Mouse (Mus musculus): ENCODE data around the gene Nudc. TPM values are rescaled to one million over a fixed set of nuclear protein-coding genes. Genes with fewer than 3 reads are reported as not detected.

The Nudc gene
- polyA plus RNA-seq, 1 experiment from 2014 or later, result 420 TPM

GRCm38 (mm10) chr4:133563123-133563571, 17.4 kb upstream of the Nudc start:
- Histone ChIP-seq H3K36me3 (no peaks in the 10 kb centered on the region), H3K4me3 (no peak overlapping the region), H3K27me3 (ENCODE audit: insufficient read depth, poor library complexity, severe bottlenecking) (no peaks in the 10 kb centered on the region), H3K9me3 (0 out of 2 replicates have a peak, but pooled peaks cover 3% of the 10 kb centered on the region), H3K4me1 (no peaks in the 10 kb centered on the region), H3K27ac (no peak overlapping the region)
- WGBS, result 75% methylated on average over 11 of the region's 11 CpGs
- no peak for DNase-seq (ENCODE audit: low spot score)

GRCm38 (mm10) chr4:133561622-133562021, 15.8 kb upstream of the Nudc start:
- Histone ChIP-seq H3K27ac (no peak overlapping the region), H3K4me1 (0 out of 2 replicates have a peak, but pooled peaks cover 6% of the 10 kb centered on the region), H3K9me3 (0 out of 2 replicates have a peak, but pooled peaks cover 3% of the 10 kb centered on the region), H3K27me3 (ENCODE audit: insufficient read depth, poor library complexity, severe bottlenecking) (no peaks in the 10 kb centered on the region), H3K36me3 (no peaks in the 10 kb centered on the region), H3K4me3 (no peak overlapping the region)
- DNase-seq (ENCODE audit: low spot score), result no peak
- 72% methylated on average over 4 of the region's 4 CpGs for WGBS

GRCm38 (mm10) chr4:133559846-133560245, 14.1 kb upstream of the Nudc start:
- Histone ChIP-seq H3K36me3 (no peaks in the 10 kb centered on the region), H3K9me3 (0 out of 2 replicates have a peak, but pooled peaks cover 3% of the 10 kb centered on the region), H3K4me1 (0 out of 2 replicates have a peak, but pooled peaks cover 6% of the 10 kb centered on the region), H3K4me3 (no peak overlapping the region), H3K27ac (no peak overlapping the region), H3K27me3 (ENCODE audit: insufficient read depth, poor library complexity, severe bottlenecking) (no peaks in the 10 kb centered on the region)
- WGBS, result 71% methylated on average over 4 of the region's 4 CpGs
- no peak for DNase-seq (ENCODE audit: low spot score)

- DNase-seq (ENCODE audit: low spot score), result no peak
- 39% methylated on average over 10 of the region's 10 CpGs for WGBS
- Histone ChIP-seq H3K9me3 (no peaks in the 10 kb centered on the region), H3K4me1 (peaks cover 28% of the 10 kb centered on the region), H3K27me3 (ENCODE audit: insufficient read depth, poor library complexity, severe bottlenecking) (0 out of 2 replicates have a peak, but pooled peaks cover under 1% of the 10 kb centered on the region), H3K36me3 (no peaks in the 10 kb centered on the region), H3K4me3 (no peak overlapping the region), H3K27ac (no peak overlapping the region)
These were observed 11.4 kb upstream of the Nudc start for GRCm38 (mm10) chr4:133557041-133557717.

GRCm38 (mm10) chr4:133553448-133554330, 7.9 kb upstream of the Nudc start:
- peak overlapping the region; percentile 47 for H3K4me3 ChIP-seq
- 62% methylated on average over 19 of the region's 19 CpGs for WGBS
- H3K36me3 ChIP-seq, result no peaks in the 10 kb centered on the region
- DNase-seq (ENCODE audit: low spot score), result no peak
- peaks cover 31% of the 10 kb centered on the region for H3K4me1 ChIP-seq
- no peaks in the 10 kb centered on the region for H3K9me3 ChIP-seq
- peaks cover 12% of the 10 kb centered on the region; the same call in 1 of the 2 replicates for H3K27me3 ChIP-seq (ENCODE audit: insufficient read depth, poor library complexity, severe bottlenecking)
- H3K27ac ChIP-seq, result peak overlapping the region; percentile 85

GRCm38 (mm10) chr4:133552768-133553447, 7.1 kb upstream of the Nudc start, which contains the start of gene Nr0b2:
TSS of gene Nr0b2 (plus strand) at chr4:133553376.
- H3K27me3 ChIP-seq (ENCODE audit: insufficient read depth, poor library complexity, severe bottlenecking), result peaks cover 12% of the 10 kb centered on the region; the same call in 1 of the 2 replicates
- peaks cover 31% of the 10 kb centered on the region for H3K4me1 ChIP-seq
- WGBS, result 48% methylated on average over 10 of the region's 10 CpGs
- no peak for DNase-seq (ENCODE audit: low spot score)
- no peaks in the 10 kb centered on the region for H3K9me3 ChIP-seq
- H3K27ac ChIP-seq, result peak within 1 kb of the TSS; percentile 85
- peak within 1 kb of the TSS; percentile 47 for H3K4me3 ChIP-seq
- no peaks in the 10 kb centered on the region for H3K36me3 ChIP-seq

- no peaks in the 10 kb centered on the region for H3K9me3 ChIP-seq
- WGBS, result 89% methylated on average over 1 of the region's 1 CpGs
- no peak overlapping the region; the same call in 1 of the 2 replicates for H3K27ac ChIP-seq
These were observed 6.2 kb upstream of the Nudc start for GRCm38 (mm10) chr4:133552029-133552428.

GRCm38 (mm10) chr4:133536652-133537051, 9.1 kb downstream of the Nudc start:
- H3K4me3 ChIP-seq, result no peak overlapping the region
- H3K9me3 ChIP-seq, result no peaks in the 10 kb centered on the region
- peaks cover 99% of the 10 kb centered on the region for H3K36me3 ChIP-seq
- H3K27ac ChIP-seq, result no peak overlapping the region
- no peaks in the 10 kb centered on the region for H3K4me1 ChIP-seq
- no peaks in the 10 kb centered on the region for H3K27me3 ChIP-seq (ENCODE audit: insufficient read depth, poor library complexity, severe bottlenecking)
- 90% methylated on average over 5 of the region's 5 CpGs for WGBS
- no peak for DNase-seq (ENCODE audit: low spot score)

More at GRCm38 (mm10) chr4:133552029-133552428, 6.2 kb upstream of the Nudc start:
- peaks cover 12% of the 10 kb centered on the region; the same call in 1 of the 2 replicates for H3K27me3 ChIP-seq (ENCODE audit: insufficient read depth, poor library complexity, severe bottlenecking)
- DNase-seq (ENCODE audit: low spot score), result no peak
- H3K4me1 ChIP-seq, result peaks cover 25% of the 10 kb centered on the region
- H3K36me3 ChIP-seq, result no peaks in the 10 kb centered on the region
- no peak overlapping the region for H3K4me3 ChIP-seq

- Histone ChIP-seq H3K4me3 (no peak overlapping the region), H3K27me3 (ENCODE audit: insufficient read depth, poor library complexity, severe bottlenecking) (no peaks in the 10 kb centered on the region), H3K36me3 (peaks cover 99% of the 10 kb centered on the region), H3K9me3 (no peaks in the 10 kb centered on the region), H3K4me1 (no peaks in the 10 kb centered on the region), H3K27ac (no peak overlapping the region)
- no peak for DNase-seq (ENCODE audit: low spot score)
- 87% methylated on average over 3 of the region's 3 CpGs for WGBS
These were observed 9.7 kb downstream of the Nudc start for GRCm38 (mm10) chr4:133536081-133536480.

- H3K27me3 ChIP-seq (ENCODE audit: insufficient read depth, poor library complexity, severe bottlenecking), result no peaks in the 10 kb centered on the region
- H3K9me3 ChIP-seq, result no peaks in the 10 kb centered on the region
- peaks cover 97% of the 10 kb centered on the region for H3K36me3 ChIP-seq
- 85% methylated on average over 3 of the region's 3 CpGs for WGBS
- H3K4me1 ChIP-seq, result peaks cover 10% of the 10 kb centered on the region
- no peak overlapping the region for H3K27ac ChIP-seq
- DNase-seq (ENCODE audit: low spot score), result no peak
- H3K4me3 ChIP-seq, result no peak overlapping the region
These were observed 13.0 kb downstream of the Nudc start for GRCm38 (mm10) chr4:133532777-133533176.

GRCm38 (mm10) chr4:133527788-133528187, 18.0 kb downstream of the Nudc start:
- Histone ChIP-seq H3K4me3 (no peak overlapping the region), H3K27me3 (ENCODE audit: insufficient read depth, poor library complexity, severe bottlenecking) (no peaks in the 10 kb centered on the region), H3K4me1 (peaks cover 11% of the 10 kb centered on the region), H3K9me3 (no peaks in the 10 kb centered on the region), H3K27ac (no peak overlapping the region), H3K36me3 (peaks cover 48% of the 10 kb centered on the region)
- DNase-seq (ENCODE audit: low spot score), result no peak
- WGBS, result 62% methylated on average over 16 of the region's 16 CpGs

- peaks cover 10% of the 10 kb centered on the region for H3K4me1 ChIP-seq
- H3K36me3 ChIP-seq, result no peaks in the 10 kb centered on the region
- H3K9me3 ChIP-seq, result no peaks in the 10 kb centered on the region
- WGBS, result 67% methylated on average over 2 of the region's 2 CpGs
- H3K27me3 ChIP-seq (ENCODE audit: insufficient read depth, poor library complexity, severe bottlenecking), result peaks cover 52% of the 10 kb centered on the region
- no peak for DNase-seq (ENCODE audit: low spot score)
- no peak overlapping the region for H3K4me3 ChIP-seq
- H3K27ac ChIP-seq, result no peak overlapping the region
These were observed 24.3 kb downstream of the Nudc start for GRCm38 (mm10) chr4:133521502-133521901.

All from heart, embryonic 10.5 days (tissue).